Mouse (Mus musculus) adrenal gland, postnatal 25 days (tissue): Measurements from ENCODE around the gene Acad8. TPM values are rescaled to one million over a fixed set of nuclear protein-coding genes. Genes with fewer than 3 reads are reported as not detected.

ENCODE experiments used
- DNase-seq: peaks from one replicate; pipeline ENCODE4 v3.0.0; 2021; ENCODE audit warnings: mixed read lengths
- long read RNA-seq: library from polyadenylated mRNA; stranded (forward); transcript quantifications from one replicate; pipeline ENCODE4 v2.0.0, GENCODE M21; 2021
- total RNA-seq: library from RNA; stranded (reverse); gene quantifications from 2 replicates; pipeline ENCODE4 v1.2.3, GENCODE M21; 2021

The Acad8 gene
- total RNA-seq = 64.1 and 95.4 TPM in 2 replicates
- long read RNA-seq, transcript Acad8-201 (11 exons, 2,859 nt) = major isoform, 172 of 217 reads
- long read RNA-seq, partial matches to known transcripts = 2 of 217 reads
- long read RNA-seq, other reads (novel, unspliced or antisense) = 41 of 217 reads

DNA sequence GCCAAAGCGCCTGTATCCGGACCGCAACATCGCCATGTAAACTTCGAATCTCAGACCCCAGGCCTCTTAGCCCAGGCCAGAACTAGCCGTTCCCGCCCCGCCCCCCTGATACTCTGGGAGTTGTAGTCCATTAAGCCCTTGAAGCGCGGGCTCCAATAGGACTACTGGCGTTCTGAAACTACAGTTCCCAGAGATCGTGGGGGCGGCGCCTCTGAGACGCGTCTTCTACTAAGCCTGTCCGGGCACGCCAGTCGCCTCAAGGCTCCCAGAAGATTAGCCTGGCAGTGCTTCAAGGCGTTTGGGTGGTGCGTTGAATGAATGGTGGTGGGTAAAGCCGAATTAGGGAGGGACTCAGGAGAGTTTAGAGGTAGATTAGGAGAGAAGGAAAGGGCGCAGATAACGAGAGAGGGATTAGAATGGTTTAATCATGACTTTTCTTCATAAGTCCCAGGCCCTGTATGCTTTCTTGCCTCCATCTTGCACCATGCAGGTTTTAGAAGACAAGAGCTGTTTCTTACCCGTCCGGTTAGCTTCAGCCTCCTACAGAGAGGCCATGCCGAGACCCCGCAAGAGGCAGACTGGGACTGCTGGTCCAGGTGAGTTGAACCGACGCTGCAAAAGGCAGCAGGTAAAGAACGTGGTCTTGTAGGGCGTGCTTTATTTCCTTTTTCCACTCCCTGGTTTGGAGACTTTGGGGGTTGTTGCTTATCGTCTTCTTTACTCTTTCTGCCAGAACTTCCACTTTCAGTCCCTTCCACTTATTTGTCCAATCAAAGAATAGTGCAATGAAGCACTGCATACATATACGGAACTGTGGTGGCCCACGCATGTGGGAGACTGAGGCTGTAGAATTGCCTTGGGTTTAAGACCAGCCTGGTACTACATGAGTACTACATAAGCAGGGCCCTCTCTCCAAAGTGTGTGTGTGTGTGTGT is at the start of gene Acad8, which contains the start of gene Thyn1:
Acad8 (minus strand) TSS at position 106 of the 935 bp plus-strand sequence.
Thyn1 (plus strand) TSS at position 250 of the 935 bp plus-strand sequence.
- DNase-seq = peak; percentile 94

DNA sequence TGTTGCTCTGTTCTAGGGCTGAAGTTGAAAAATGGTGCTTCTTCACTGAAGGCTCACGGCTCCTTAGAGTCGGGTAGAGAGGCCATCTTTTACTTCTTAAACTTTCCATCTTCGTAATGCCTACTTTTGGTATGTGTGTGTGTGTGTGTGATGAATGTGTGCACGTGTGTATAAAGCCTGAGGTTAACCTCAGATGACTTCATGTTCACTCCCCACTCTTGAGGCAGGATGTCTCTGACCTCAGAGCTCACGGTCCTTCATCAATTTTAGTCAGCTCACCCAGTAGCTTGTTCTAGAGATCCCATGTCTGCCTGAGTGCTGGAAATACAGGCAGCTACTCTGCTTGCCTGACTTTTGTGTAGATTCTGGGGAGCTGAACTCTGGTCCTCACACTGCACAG is 44.5 kb upstream of the Acad8 start:
- DNase-seq = no peak

DNA sequence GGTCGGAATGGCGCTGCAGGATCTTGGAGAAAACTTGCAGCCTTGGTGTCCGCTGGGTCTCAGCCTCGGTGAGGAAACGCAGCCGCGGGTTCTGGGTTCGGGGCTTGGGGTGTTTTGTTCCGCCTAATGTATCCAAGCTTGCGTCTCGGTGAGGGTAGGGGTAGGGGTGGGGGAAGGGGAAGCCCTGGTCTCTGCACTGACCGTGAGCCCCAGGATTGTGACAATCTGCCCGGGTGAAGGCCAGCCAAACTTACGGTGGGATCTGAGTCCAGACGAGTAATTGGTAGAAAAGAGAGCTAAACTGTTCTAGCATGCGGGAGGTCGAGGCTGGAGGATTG is 31.4 kb upstream of the Acad8 start:
- no peak for DNase-seq

DNA sequence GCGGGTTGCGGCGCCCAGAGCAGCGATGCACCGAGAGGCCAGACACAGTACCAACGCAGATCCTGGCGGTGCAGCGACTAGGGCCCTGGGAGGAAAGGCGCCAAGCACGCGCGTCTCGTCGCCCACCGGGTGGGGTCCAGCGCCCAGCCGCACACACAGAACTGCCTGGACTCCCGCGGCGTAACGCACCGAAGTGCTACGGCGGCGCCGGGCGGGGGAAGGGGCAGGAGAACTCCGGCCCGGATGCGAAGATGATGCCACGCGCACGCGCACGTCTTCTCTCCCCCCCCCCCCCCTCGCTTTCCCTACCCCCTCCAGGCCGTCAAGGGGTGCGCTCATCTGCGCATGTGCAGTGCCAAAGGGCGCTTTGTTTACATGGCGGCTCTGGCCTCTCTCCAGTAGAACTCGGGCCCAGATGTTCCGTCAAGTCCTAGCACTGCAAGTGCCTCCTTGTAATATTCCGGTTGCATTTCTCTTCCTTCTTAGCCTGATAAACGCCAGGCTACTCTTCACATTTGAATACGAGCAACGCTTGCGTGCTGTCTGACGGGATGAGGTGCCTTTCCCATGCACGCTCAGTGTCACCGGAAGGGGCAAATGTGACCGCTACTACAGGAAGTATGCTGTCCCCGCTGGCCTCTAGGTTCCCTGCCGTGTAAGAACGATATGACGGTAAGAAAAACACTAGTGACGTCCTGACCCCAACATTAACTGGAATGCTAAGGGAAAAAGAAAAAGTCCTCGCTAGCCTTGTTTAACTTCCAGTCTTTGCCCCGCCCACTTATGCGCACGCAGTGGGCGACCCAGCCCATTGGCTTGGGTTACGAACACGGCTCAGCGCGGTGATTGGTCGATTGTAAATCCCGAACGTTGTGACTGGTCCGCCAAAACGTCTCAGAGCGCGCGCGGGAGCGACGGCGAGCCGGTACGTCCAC is 30.7 kb upstream of the Acad8 start, which contains the start of the genes Vps26b and Ncapd3:
Vps26b (minus strand) TSS at position 238 of the 935 bp plus-strand sequence.
Ncapd3 (plus strand) TSS at position 348 of the 935 bp plus-strand sequence.
- peak; percentile 95 for DNase-seq

DNA sequence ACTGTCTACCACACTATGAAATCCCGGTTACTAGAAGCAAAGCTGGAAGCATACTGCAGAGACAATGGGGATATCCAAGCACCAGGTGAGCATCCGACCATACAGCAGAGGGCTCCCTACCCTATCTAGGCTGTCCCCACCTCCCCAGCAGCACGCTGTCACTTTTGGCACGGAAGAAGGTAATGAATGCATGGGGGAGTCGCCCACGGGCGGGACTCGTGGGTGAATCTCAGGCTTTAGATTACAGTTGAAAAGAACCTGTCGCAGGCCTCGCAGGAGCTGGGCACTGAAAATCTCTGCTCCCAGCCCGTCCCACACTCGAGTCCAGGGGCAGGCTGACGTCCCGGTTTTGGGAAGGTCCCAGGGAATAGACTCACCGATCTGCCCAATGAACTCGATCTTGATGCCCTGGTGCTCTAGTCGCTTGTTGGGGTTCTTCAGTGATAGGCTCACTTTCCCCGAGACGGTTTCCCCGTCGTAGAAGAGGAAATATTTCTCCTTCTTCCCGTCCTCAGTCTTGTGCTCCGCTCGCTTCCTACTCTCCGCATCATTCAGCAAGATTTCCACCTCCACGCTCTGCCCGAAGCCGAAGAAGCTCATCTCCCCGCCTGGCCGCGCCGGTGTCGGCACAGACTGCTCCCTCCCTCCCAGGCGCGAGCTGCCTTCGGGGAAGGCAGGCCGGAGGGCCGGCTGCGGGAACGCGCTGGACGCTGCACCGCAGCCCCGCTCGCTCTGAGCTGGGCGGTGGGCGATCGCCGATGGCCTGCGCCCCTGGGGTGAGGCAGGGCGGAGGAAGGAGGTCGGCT is 29.9 kb upstream of the Acad8 start:
- peak; percentile 57 for DNase-seq

DNA sequence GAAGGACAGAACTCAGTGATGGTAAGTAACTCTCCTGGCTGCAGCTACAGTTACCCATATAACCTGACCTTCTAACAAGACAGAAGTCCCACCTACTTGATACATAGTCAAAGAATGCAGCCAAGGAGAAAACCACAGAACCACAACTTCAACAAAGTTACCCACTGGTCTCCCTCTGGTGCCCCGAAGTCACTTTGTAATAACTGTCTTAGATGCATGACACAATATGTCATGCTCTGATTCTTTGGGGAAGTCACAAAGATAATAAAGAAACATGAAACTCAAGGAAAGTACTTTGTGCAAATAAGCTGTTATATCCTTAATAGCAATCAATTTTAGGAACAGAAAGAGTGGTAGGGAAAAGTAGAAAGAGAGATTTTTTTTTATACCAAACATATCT is 27.3 kb upstream of the Acad8 start:
- no peak for DNase-seq

DNA sequence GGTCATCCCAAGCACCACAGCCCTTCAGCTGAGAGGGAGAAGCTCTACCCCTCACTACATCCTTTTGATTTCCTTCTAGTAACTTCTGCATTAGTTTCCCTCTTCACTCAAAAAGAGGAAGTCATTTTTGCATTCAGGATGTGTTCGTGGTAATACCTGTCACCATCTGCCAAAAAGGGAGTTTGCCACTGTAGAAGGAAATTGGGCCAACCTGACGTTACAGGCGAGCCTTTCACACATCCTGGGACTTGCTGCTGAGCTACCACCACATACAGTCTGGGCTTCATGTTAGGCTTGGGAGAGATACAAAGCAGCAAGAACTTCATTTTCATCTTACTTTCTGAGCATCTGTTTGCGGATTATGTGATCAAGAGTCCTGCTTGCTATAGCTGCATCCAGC is 24.3 kb upstream of the Acad8 start:
- DNase-seq = no peak

DNA sequence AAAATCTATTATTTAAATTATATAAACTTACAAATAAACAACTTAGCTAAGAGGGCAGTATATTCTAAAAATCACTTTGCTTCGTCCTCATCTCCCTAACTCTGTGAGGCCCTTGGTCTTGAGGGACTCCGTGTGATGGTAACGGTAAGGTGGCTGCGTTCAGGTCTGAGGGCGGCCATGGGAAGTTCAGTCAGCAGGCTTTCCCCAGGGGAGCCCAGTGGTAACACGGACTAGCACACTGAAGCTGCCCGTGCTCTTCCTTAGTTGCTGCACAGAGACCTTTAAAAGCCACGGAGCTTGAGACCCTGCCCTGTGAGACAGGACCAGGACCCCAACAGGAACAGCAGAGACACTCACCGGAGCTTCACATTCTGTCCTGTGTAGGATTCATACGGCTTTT is 19.6 kb upstream of the Acad8 start:
- no peak for DNase-seq

DNA sequence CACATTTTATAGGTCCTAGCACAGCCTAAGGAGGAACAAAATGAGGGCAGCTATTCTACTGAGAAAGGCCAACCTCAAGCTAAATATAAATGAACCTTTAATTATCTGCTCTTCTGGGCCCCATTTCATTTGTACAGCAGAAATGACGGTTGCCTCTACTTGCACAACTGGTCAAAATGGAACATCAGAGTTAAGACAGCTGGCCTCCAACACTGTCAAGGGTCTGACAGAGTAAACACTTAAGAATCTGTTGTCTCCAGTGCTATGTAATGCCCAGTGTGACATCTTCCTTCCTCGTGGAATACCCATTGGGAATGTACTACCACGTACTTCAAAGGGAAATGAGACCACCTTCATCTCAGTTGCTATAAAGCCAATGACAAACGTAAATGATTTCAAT is 12.2 kb upstream of the Acad8 start:
- no peak for DNase-seq

DNA sequence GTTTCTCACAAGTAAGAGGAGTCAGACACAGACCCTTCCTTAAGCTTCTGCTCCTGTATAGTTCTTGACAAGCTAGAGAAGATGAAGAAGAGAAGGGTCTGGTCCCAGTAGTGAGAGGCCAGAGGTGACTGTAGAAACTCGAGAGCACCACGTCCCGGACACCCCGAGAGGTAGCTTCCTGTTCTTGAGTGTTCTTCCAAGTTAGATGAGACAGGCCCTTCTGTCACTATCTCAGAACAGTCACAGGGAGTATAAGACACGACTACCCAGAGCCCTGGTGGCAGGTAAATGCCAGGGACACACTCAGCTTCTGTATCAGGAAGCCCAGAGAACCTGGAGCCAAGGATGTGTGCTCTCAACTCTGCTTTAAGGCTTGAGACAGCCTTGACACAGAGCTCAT is 9.9 kb upstream of the Acad8 start:
- DNase-seq = no peak

DNA sequence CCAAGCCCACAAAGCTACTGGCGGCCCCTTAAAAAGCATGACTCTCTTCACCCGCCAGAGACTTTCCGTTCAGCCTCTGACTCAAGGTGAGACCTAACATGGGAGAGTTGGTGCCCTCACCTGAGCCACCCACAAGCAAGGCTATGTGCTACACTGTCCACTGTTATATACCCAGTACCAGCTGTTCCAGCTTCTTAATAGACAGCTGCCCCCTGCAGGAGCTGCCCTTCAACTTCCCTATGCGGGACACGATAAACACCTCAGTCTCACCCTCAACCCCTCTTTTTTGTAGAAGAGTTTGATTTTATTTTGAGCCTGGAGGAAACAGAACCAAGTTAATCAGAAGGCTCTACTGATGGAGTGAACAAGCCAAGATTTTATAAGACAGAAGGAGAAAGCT is 7.5 kb upstream of the Acad8 start:
- DNase-seq = no peak

DNA sequence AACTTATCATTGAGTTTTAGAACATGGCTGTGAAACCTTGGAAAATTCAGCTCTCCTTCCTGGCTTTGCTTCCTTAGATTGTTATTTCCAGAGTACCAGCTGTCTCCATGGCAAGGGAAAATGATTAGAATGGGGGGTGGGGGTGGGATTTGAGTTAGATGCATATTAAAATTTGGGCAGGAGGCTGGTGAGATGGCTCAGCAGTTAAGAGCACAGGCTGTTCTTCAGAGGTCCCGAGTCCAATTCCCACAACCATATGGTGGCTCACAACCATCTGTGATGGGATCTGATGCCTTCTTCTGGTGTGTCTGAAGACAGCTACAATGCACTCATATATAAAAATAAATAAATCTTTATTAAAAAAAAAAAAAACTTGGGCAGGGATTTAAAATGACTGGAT is 6.6 kb upstream of the Acad8 start:
- no peak for DNase-seq

DNA sequence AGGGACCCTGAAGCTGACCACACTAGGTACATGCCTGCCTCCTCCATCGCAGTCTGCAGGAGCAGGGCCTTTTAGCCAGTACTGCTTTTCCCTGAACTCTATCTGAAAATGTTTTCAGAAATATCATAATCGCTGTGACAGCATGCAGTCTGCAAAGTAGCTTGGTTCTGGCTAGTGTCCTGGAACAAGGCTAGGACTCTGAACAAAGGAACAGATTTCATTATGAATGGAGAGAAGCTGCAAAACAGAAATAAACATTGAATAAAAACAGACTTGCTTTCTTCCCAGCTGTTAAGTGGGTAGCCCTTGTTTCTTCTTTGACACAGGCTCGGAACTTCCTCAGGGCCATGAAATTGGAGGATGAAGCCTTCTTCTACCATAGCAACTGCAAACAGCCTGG is 5.9 kb upstream of the Acad8 start:
- no peak for DNase-seq

DNA sequence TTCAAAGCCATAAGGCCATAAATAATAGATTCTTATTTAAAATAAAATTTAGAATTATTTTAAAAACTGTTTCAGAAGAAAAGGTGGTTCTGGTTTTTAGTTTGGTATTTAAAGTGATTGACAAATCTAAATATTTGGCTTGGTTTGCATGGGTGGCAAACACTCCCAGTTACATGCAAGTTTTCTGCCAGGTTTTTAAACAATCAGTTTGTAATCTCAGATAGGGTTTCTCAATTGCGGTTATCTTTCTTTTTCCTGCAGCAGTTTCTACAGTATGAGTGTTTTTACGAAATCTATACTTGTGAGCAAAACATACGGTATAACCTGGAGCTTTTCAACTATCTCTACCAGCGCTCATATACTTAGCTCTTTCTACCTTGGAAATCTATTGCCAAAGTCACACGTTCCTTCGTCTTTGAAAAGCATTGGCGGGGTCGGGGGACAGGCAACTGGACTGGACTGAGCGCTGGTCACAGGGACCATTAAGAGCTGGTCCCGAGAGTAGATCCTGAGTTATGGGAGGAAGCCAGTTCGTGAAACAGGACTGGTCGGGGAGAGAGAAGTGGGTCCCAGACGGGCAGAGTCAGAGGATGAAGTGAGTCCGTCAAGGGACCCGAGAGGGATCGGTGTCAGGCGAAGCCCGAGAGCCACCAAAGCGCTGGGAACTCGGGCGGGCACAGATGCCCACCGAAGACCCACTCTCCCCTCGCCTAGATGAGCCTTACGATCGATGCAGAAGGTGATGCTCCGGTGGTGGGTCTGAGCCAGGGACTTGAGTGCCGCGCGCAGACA is 501 bp downstream of the Acad8 start:
- no peak for DNase-seq

DNA sequence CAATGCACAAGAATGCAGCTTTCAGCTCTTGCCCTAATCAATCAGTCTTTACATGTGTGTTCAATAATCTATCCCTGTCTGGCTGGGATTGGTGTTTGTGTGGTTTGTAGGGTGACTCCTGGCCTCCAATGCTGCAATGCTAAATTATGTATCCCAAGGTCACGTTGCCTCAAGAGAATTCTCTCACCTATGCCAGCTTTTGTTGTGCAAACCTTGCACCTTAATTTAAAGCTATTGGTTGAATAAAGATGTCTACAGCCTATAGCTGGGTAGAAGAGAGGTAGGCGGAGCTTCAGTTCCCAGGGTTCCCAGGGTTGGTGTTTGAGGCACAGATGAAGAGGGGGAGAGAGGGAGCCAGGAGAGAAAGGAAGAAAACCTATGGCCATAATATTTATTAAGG is 1.9 kb downstream of the Acad8 start:
- DNase-seq = no peak

DNA sequence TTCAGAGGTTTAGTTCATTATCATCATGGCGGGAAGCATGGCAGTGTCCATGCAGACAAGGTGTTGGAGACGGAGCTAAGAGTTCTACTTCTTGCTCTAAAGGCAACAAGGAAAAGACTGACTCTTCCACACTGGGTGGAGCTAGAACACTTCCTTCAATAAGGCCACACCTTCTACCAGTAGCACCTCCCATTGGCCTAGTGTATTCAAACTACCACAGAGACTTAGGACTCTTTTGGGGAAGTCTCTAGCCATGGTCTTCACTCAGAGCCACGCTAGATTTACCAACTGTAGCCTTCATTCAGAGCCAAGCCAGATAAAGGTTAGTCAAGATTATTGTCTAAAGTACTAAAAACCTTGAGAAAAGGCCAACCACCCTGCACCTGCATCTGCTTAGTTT is 2.3 kb downstream of the Acad8 start:
- DNase-seq = no peak

DNA sequence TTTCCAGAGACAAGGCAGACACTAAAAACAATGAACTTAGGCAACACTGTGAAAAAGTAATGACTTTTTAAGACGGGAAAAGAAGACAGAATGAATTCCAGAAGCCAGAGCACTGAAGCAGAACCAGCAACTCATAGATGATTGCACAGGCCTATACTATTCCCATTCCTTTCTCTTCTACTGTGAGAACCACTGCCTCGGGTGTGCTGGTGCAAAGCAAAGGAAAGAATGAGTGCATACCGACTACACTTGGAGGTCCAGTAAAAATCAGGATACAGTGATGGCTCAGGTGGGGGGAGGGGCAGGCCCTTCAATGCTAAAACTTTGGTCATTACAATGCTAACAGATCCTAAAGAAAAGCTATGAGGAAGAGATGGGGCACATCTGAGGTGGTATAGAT is 5.5 kb downstream of the Acad8 start:
- no peak for DNase-seq

DNA sequence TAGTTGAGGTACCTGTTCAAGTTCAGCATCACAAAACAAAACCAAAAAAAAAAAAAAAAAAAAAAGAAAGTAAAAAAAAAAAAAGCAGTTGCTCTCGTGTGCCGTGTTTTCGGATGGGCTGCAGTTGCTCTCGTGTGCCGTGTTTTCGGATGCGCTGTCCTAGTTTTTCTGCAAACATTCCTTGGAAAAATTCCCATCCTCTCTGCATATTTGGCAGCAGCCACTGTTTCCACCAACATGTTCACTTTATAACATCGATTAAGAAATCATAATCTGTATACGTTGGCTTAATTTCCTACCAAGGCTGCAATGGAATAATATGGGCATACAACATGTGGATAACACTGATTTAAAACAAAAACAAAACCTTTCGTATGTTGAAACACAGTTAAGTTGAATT is 6.2 kb downstream of the Acad8 start:
- DNase-seq = no peak

DNA sequence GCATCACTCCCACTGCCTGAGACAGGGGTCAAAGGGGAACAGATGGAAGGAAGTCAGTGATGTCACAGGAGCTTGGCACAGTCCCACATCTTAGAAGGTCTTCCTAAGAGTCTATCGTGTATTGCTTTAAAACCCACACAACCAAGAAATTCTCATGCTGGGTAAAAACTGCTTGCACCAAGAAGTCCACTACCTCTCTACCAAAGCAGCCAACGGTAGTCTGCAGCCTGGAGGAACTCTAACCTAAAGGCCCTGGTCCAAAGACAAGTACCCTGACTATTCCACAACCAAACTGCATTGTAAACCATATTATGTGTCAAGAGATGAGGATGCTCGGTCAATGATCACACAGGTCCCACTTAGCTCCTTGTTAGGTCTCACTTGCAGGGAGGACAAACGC is 9.2 kb downstream of the Acad8 start:
- DNase-seq = no peak

DNA sequence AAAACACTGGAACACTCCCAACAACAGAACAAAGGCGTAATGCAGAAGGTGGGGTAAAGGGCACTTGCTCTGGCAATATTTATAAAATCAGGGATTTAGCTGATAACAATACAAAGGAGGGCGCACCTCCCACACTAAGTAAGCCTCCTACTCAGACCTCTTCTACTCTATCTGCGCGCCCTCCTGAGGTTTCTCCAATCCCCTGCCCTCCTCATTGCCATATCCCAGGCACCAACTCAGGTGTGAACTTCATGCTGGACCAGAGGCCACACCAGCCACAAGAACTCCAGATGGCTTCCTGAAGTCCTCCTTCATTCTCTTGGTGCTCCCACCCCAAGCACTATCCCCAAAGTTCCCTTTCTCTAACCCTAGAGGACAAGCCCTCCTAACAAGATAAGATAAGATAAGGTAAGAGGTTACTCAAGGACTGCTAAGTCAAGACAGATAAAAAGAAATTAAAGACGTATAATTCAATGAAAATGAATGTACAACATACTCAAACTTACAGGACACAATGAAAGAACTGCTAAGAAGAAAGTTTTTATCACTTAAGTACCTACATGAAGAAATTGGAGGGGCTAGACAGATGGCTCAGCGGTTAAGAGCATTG is 13.6 kb downstream of the Acad8 start:
- no peak for DNase-seq
